Mouse (Mus musculus): ENCODE data around the gene Fam126a.

- no peak for TF ChIP-seq CTCF (IDR thresholded peaks at IDR 0.05)
- TF ChIP-seq EP300 (IDR thresholded peaks at IDR 0.05) = no peak
These were observed 33.1 kb upstream of the Fam126a start for GRCm38 (mm10) chr5:24063545-24063944.

Measured in lung, postnatal 0 days (tissue).